Mouse (Mus musculus): ENCODE results near the gene Ankrd13b. TPM values are rescaled to one million over a fixed set of nuclear protein-coding genes. Genes with fewer than 3 reads are reported as not detected.

Gene Ankrd13b
- polyA plus RNA-seq, 1 experiment from 2014 or later: 37.3 TPM

GRCm38 (mm10) chr11:77515637-77516552 is 26.4 kb upstream of the Ankrd13b start, which contains the start of gene Trp53i13:
TSS of gene Trp53i13 (minus strand) at chr11:77515980.
- peak within 1 kb of the TSS; percentile 44 for H3K9ac ChIP-seq (replicated peaks)
- H3K36me3 ChIP-seq: no peaks in the 10 kb centered on the region
- peak within 1 kb of the TSS; percentile 88 for H3K4me2 ChIP-seq (replicated peaks)
- WGBS: 10% methylated on average over 39 of the region's 39 CpGs
- H3K27me3 ChIP-seq: peaks cover 21% of the 10 kb centered on the region; the same call in 1 of the 2 replicates
- no peaks in the 10 kb centered on the region for H3K9me3 ChIP-seq
- peak within 1 kb of the TSS; percentile 50 for H3K4me3 ChIP-seq
- no peak within 1 kb of the TSS for H3K27ac ChIP-seq (replicated peaks)
- no peak; the same call in 1 of the 2 replicates for ATAC-seq (replicated peaks)
- peaks cover 39% of the 10 kb centered on the region for H3K4me1 ChIP-seq

GRCm38 (mm10) chr11:77514832-77515636 is 25.6 kb upstream of the Ankrd13b start, which contains the start of gene Abhd15:
TSS of gene Abhd15 (plus strand) at chr11:77515121.
- peaks cover 35% of the 10 kb centered on the region for H3K4me1 ChIP-seq
- no peaks in the 10 kb centered on the region for H3K9me3 ChIP-seq
- ATAC-seq (replicated peaks): peak; percentile 49
- H3K36me3 ChIP-seq: no peaks in the 10 kb centered on the region
- H3K9ac ChIP-seq (replicated peaks): peak within 1 kb of the TSS; percentile 44
- H3K27ac ChIP-seq (replicated peaks): no peak within 1 kb of the TSS
- peak within 1 kb of the TSS; percentile 50 for H3K4me3 ChIP-seq
- peaks cover 21% of the 10 kb centered on the region; the same call in 1 of the 2 replicates for H3K27me3 ChIP-seq
- under 1% methylated on average over 72 of the region's 72 CpGs for WGBS
- H3K4me2 ChIP-seq (replicated peaks): peak within 1 kb of the TSS; percentile 88

GRCm38 (mm10) chr11:77514281-77514831 is 24.9 kb upstream of the Ankrd13b start:
- Histone ChIP-seq H3K4me1 (peaks cover 35% of the 10 kb centered on the region), H3K27ac (replicated peaks) (no peak overlapping the region), H3K27me3 (peaks cover 21% of the 10 kb centered on the region; the same call in 1 of the 2 replicates), H3K36me3 (no peaks in the 10 kb centered on the region), H3K9ac (replicated peaks) (0 out of 2 replicates have a peak overlapping the region, but pooled peaks have one; percentile 44), H3K4me3 (peak overlapping the region; percentile 50), H3K4me2 (replicated peaks) (peak overlapping the region; percentile 88), H3K9me3 (no peaks in the 10 kb centered on the region)
- no peak for ATAC-seq (replicated peaks)
- 10% methylated on average over 19 of the region's 19 CpGs for WGBS

GRCm38 (mm10) chr11:77513811-77514170 is 24.3 kb upstream of the Ankrd13b start:
- Histone ChIP-seq H3K9me3 (no peaks in the 10 kb centered on the region), H3K9ac (replicated peaks) (0 out of 2 replicates have a peak overlapping the region, but pooled peaks have one; percentile 16), H3K4me1 (peaks cover 35% of the 10 kb centered on the region), H3K27ac (replicated peaks) (peak overlapping the region; percentile 42; the same call in 1 of the 2 replicates), H3K27me3 (peaks cover 21% of the 10 kb centered on the region; the same call in 1 of the 2 replicates), H3K4me3 (peak overlapping the region; percentile 78), H3K36me3 (no peaks in the 10 kb centered on the region), H3K4me2 (replicated peaks) (peak overlapping the region; percentile 88)
- ATAC-seq (replicated peaks): no peak
- WGBS: 9% methylated on average over 10 of the region's 10 CpGs

- Histone ChIP-seq H3K9ac (replicated peaks) (peak overlapping the region; percentile 58), H3K4me3 (peak overlapping the region; percentile 78), H3K9me3 (no peaks in the 10 kb centered on the region), H3K27ac (replicated peaks) (peak overlapping the region; percentile 42; the same call in 1 of the 2 replicates), H3K36me3 (no peaks in the 10 kb centered on the region), H3K4me1 (peaks cover 40% of the 10 kb centered on the region), H3K27me3 (peaks cover 21% of the 10 kb centered on the region; the same call in 1 of the 2 replicates), H3K4me2 (replicated peaks) (peak overlapping the region; percentile 88)
- WGBS: under 1% methylated on average over 71 of the region's 84 CpGs
- ATAC-seq (replicated peaks): peak; percentile 53
Measured at GRCm38 (mm10) chr11:77512891-77513810, 23.7 kb upstream of the Ankrd13b start.

- no peak for ATAC-seq (replicated peaks)
- Histone ChIP-seq H3K27me3 (peaks cover 19% of the 10 kb centered on the region; the same call in 1 of the 2 replicates), H3K27ac (replicated peaks) (no peak overlapping the region), H3K36me3 (peaks cover 12% of the 10 kb centered on the region), H3K4me3 (no peak overlapping the region), H3K4me1 (peaks cover 42% of the 10 kb centered on the region), H3K9me3 (no peaks in the 10 kb centered on the region), H3K9ac (replicated peaks) (no peak overlapping the region), H3K4me2 (replicated peaks) (no peak overlapping the region)
- WGBS: 85% methylated on average over 5 of the region's 5 CpGs
Measured at GRCm38 (mm10) chr11:77511336-77511735, 21.9 kb upstream of the Ankrd13b start.

GRCm38 (mm10) chr11:77508068-77509021 is 18.9 kb upstream of the Ankrd13b start:
- Histone ChIP-seq H3K4me1 (peaks cover 15% of the 10 kb centered on the region), H3K4me2 (replicated peaks) (peak overlapping the region; percentile 70), H3K36me3 (peaks cover 42% of the 10 kb centered on the region), H3K9ac (replicated peaks) (peak overlapping the region; percentile 47), H3K27ac (replicated peaks) (no peak overlapping the region), H3K4me3 (peak overlapping the region; percentile 41), H3K9me3 (no peaks in the 10 kb centered on the region), H3K27me3 (no peaks in the 10 kb centered on the region)
- peak; percentile 61 for ATAC-seq (replicated peaks)
- WGBS: 21% methylated on average over 49 of the region's 49 CpGs

GRCm38 (mm10) chr11:77507426-77507825 is 17.9 kb upstream of the Ankrd13b start:
- Histone ChIP-seq H3K27me3 (no peaks in the 10 kb centered on the region), H3K4me3 (no peak overlapping the region), H3K36me3 (peaks cover 51% of the 10 kb centered on the region), H3K9ac (replicated peaks) (no peak overlapping the region), H3K27ac (replicated peaks) (no peak overlapping the region), H3K4me1 (peaks cover 11% of the 10 kb centered on the region), H3K9me3 (no peaks in the 10 kb centered on the region), H3K4me2 (replicated peaks) (no peak overlapping the region)
- ATAC-seq (replicated peaks): 0 out of 2 replicates have a peak, but pooled peaks have one; percentile 18
- 76% methylated on average over 4 of the region's 4 CpGs for WGBS

GRCm38 (mm10) chr11:77506941-77507340 is 17.5 kb upstream of the Ankrd13b start:
- 86% methylated on average over 6 of the region's 6 CpGs for WGBS
- Histone ChIP-seq H3K27me3 (no peaks in the 10 kb centered on the region), H3K27ac (replicated peaks) (no peak overlapping the region), H3K36me3 (peaks cover 56% of the 10 kb centered on the region), H3K4me1 (peaks cover 7% of the 10 kb centered on the region), H3K9me3 (no peaks in the 10 kb centered on the region), H3K4me3 (no peak overlapping the region), H3K9ac (replicated peaks) (no peak overlapping the region), H3K4me2 (replicated peaks) (no peak overlapping the region)
- no peak for ATAC-seq (replicated peaks)

GRCm38 (mm10) chr11:77506273-77506672 is 16.8 kb upstream of the Ankrd13b start:
- no peaks in the 10 kb centered on the region for H3K27me3 ChIP-seq
- no peak for ATAC-seq (replicated peaks)
- no peak overlapping the region for H3K4me2 ChIP-seq (replicated peaks)
- no peak overlapping the region for H3K9ac ChIP-seq (replicated peaks)
- H3K27ac ChIP-seq (replicated peaks): no peak overlapping the region
- H3K36me3 ChIP-seq: peaks cover 57% of the 10 kb centered on the region
- H3K4me1 ChIP-seq: peaks cover 7% of the 10 kb centered on the region
- 85% methylated on average over 14 of the region's 14 CpGs for WGBS
- no peaks in the 10 kb centered on the region for H3K9me3 ChIP-seq
- no peak overlapping the region for H3K4me3 ChIP-seq
